Mouse (Mus musculus) limb, embryonic 15.5 days (tissue): Measurements from ENCODE around the gene Tmeff1. TPM values are rescaled to one million over a fixed set of nuclear protein-coding genes. Genes with fewer than 3 reads are reported as not detected.

ENCODE experiments used
- ATAC-seq: fragments of 200-750 bp; cut with Nextera tagmentation; 2 replicates; pipeline ENCODE4 v1.8.0; 2017; ENCODE audit warnings: low read depth, moderate TSS enrichment; ENCODE audit not compliant: insufficient number of reproducible peaks, low FRiP score, low TSS enrichment
- H3K27ac ChIP-seq: fragments of 300-500 bp; sonication (generic); 2 replicates; pipeline ENCODE4 v1.5.1; 2015; ENCODE audit warnings: moderate library complexity, mild to moderate bottlenecking, inconsistent platforms
- H3K27me3 ChIP-seq: fragments of 300-500 bp; sonication (generic); 2 replicates; pipeline ENCODE4 v1.6.1; 2015; ENCODE audit warnings: inconsistent platforms
- H3K36me3 ChIP-seq: fragments of 300-500 bp; sonication (generic); 2 replicates; pipeline ENCODE4 v1.6.1; 2015; ENCODE audit warnings: inconsistent platforms
- H3K4me1 ChIP-seq: fragments of 300-500 bp; sonication (generic); 2 replicates; pipeline ENCODE4 v1.6.1; 2015; ENCODE audit warnings: inconsistent platforms
- H3K4me2 ChIP-seq: fragments of 300-500 bp; sonication (generic); 2 replicates; pipeline ENCODE4 v1.6.1; 2015; ENCODE audit warnings: mild to moderate bottlenecking, inconsistent platforms
- H3K4me3 ChIP-seq: fragments of 300-500 bp; sonication (generic); 2 replicates; pipeline ENCODE4 v1.5.1; 2015; ENCODE audit warnings: mild to moderate bottlenecking, inconsistent platforms
- H3K9ac ChIP-seq: fragments of 300-500 bp; sonication (generic); 2 replicates; pipeline ENCODE4 v1.6.1; 2015; ENCODE audit warnings: inconsistent platforms
- H3K9me3 ChIP-seq: fragments of 300-500 bp; sonication (generic); 2 replicates; pipeline ENCODE4 v1.6.1; 2016; ENCODE audit warnings: inconsistent platforms
- WGBS: fragments of 180-500 bp; shearing (Covaris S2); methylation state at CpG from one replicate; pipeline ENCODE4 v1.1.7; 2015; 5-methylcytosine and 5-hydroxymethylcytosine counted together
- polyA plus RNA-seq: library from polyadenylated mRNA; unstranded; fragments of >200 nt; fragmentation: Nextera tagmentation; extraction: Ambion mirVana; gene quantifications from 2 replicates; pipeline ENCODE4 v1.2.1, GENCODE M21; 2015

Gene Tmeff1
- polyA plus RNA-seq, 1 experiment from 2014 or later: 40.1 TPM

DNA sequence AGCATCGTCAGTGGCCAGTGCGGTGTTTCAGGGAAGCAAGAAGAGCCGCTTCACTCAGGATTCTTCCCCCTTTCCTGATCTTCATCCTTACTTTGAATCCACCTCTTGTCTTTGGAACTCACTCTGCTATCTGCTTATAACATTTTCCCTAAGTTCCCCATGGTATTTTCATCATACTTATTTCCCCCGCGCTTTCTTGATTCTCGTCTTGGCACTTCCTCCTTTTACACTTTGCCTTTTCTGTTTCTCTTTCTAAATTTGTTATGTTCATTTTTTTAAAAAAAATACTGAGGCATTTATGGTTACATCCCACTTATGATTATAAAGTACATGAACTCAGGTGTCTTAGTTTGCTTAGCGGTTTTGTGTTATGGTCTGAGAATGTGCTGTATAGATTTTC is 7.9 kb downstream of the Tmeff1 start:
- H3K27me3 ChIP-seq: no peaks in the 10 kb centered on the region
- H3K4me1 ChIP-seq: 0 out of 2 replicates have a peak, but pooled peaks cover 3% of the 10 kb centered on the region
- no peak overlapping the region for H3K9ac ChIP-seq
- H3K36me3 ChIP-seq: no peaks in the 10 kb centered on the region
- no peak overlapping the region for H3K27ac ChIP-seq
- H3K4me3 ChIP-seq: no peak overlapping the region
- no peak for ATAC-seq
- WGBS: 89% methylated on average over 7 of the region's 7 CpGs
- H3K4me2 ChIP-seq: no peak overlapping the region
- H3K9me3 ChIP-seq: no peaks in the 10 kb centered on the region

DNA sequence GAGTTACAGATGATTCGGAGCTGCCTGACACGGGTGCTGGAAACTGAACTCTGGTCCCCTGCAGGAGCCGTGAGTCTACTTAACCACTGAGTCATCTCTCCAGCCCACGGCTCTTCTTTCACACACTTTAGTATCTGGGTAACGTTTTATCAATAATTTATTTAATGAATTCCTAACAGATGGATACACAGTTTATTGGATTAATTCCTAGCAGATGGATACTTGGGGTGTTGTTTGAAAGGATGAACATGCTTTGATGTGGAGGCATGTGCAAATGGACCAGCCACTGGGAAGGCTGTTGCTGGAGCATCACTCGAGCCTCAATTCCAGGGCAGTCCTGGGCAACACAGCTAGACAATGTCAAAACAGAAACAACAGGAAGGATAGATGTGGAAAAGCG is 11.1 kb downstream of the Tmeff1 start:
- no peaks in the 10 kb centered on the region for H3K27me3 ChIP-seq
- 87% methylated on average over 7 of the region's 7 CpGs for WGBS
- H3K27ac ChIP-seq: no peak overlapping the region
- no peak overlapping the region for H3K9ac ChIP-seq
- no peaks in the 10 kb centered on the region for H3K36me3 ChIP-seq
- no peaks in the 10 kb centered on the region for H3K9me3 ChIP-seq
- H3K4me3 ChIP-seq: no peak overlapping the region
- ATAC-seq: no peak
- no peak overlapping the region for H3K4me2 ChIP-seq
- H3K4me1 ChIP-seq: 0 out of 2 replicates have a peak, but pooled peaks cover 3% of the 10 kb centered on the region

DNA sequence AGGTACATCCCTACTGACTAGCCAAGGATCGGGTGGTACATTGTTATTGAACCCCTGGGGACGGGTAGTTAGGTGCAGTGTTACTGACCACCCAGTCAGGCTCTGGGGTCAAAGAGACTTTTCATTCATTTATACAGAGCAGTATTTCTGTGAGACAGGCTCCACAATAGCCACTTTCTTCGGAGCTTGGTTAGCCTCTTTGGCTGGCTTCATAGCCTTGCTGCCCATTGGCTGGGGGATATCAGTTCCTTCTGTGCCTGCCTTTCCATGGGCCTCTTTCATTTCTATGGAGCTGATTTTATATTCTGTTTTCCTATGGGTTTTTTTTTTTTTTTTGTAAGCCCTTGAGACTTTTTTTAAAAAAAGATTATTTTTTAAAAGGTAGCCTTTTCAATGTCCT is 20.7 kb downstream of the Tmeff1 start:
- H3K4me1 ChIP-seq: no peaks in the 10 kb centered on the region
- no peaks in the 10 kb centered on the region for H3K27me3 ChIP-seq
- ATAC-seq: no peak
- no peak overlapping the region for H3K27ac ChIP-seq
- no peak overlapping the region for H3K4me3 ChIP-seq
- H3K9ac ChIP-seq: no peak overlapping the region
- no peak overlapping the region for H3K4me2 ChIP-seq
- H3K36me3 ChIP-seq: peaks cover 7% of the 10 kb centered on the region; the same call in 1 of the 2 replicates
- 65% methylated on average over 3 of the region's 3 CpGs for WGBS
- no peaks in the 10 kb centered on the region for H3K9me3 ChIP-seq

DNA sequence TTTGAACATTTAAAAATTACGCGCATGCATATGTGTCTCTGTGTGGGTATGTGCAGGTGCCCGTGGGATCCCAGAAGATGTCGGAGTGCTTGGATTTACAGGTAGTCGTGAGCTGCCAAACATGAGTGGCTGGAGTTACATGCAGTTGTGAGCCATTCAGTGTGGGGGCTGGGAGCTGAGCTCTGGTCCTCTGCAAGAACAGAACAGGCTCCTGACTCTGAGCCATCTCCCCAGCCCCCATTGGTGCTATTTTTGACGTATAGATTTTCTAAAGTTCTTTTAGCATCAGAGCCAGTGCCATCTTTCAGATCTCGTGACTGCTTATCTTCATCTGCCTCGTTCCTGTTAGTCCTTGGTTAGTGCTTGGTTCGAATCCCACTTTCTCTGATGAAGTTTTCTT is 24.5 kb downstream of the Tmeff1 start:
- no peak overlapping the region for H3K27ac ChIP-seq
- no peak for ATAC-seq
- H3K4me3 ChIP-seq: no peak overlapping the region
- no peak overlapping the region for H3K4me2 ChIP-seq
- H3K9me3 ChIP-seq: no peaks in the 10 kb centered on the region
- no peak overlapping the region for H3K9ac ChIP-seq
- no peaks in the 10 kb centered on the region for H3K27me3 ChIP-seq
- peaks cover 12% of the 10 kb centered on the region for H3K36me3 ChIP-seq
- WGBS: 87% methylated on average over 9 of the region's 9 CpGs
- H3K4me1 ChIP-seq: no peaks in the 10 kb centered on the region

DNA sequence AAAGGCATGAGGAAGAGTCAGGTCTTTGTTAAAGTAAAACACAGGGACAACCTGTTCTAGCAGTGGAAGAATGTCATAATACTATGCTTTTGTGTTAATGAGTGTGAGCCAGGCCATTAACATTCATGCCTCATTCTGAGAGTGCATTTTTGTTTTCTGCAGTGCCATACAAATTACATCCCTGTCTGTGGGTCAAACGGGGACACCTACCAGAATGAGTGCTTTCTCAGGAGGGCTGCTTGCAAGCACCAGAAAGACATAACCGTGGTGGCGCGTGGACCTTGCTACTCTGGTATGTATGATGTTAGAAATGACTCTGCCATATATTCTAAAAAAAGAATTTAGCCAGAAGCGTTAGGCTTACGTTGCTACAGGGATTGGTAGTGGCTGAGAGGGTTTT is 25.3 kb downstream of the Tmeff1 start:
- Histone ChIP-seq H3K9me3 (no peaks in the 10 kb centered on the region), H3K4me2 (no peak overlapping the region), H3K27me3 (no peaks in the 10 kb centered on the region), H3K27ac (no peak overlapping the region), H3K4me3 (no peak overlapping the region), H3K4me1 (no peaks in the 10 kb centered on the region), H3K9ac (no peak overlapping the region), H3K36me3 (peaks cover 12% of the 10 kb centered on the region)
- no peak for ATAC-seq
- 85% methylated on average over 6 of the region's 6 CpGs for WGBS

DNA sequence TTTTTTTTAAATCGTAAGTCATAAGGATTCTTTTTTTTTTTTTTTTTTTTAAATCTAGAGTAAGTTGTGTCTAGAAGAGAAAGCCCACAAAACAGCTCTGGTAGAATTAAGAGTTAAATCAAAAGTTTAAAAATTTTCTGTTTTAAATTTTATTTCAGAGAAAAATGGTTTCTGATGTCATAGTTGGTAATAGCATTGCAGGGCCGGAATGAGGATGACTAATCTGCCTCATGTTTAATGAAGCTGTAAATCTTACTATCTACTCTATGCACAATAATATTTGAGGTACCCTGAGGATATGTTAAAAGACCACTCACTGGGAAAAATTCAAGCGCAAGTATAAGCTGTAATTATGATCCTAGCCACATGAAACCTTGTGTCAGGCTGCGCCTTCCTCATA is 30.5 kb downstream of the Tmeff1 start:
- ATAC-seq: no peak
- Histone ChIP-seq H3K9ac (no peak overlapping the region), H3K36me3 (peaks cover 10% of the 10 kb centered on the region; the same call in 1 of the 2 replicates), H3K4me3 (no peak overlapping the region), H3K27me3 (no peaks in the 10 kb centered on the region), H3K4me2 (no peak overlapping the region), H3K4me1 (no peaks in the 10 kb centered on the region), H3K9me3 (no peaks in the 10 kb centered on the region), H3K27ac (no peak overlapping the region)
- 79% methylated on average over 4 of the region's 4 CpGs for WGBS

DNA sequence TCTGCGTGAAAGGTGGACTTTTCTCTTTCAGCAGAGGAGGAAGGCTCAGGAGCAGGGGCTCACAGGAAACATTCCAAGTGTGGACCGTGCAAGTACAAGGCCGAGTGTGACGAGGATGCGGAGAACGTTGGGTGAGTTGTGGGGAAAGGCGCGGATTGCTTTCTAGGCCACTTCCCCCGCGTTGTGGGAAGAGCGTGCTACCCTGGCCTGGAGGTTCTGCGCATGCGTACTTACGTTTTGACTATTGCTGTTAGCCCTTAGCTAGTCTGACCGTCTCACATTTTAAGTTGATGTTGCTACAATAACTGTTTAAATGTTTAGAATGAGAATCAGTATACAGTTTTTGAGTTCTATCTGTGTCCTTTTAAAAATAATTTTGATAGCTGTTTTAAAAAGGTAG is 32.2 kb downstream of the Tmeff1 start:
- Histone ChIP-seq H3K9ac (no peak overlapping the region), H3K27ac (no peak overlapping the region), H3K36me3 (peaks cover 5% of the 10 kb centered on the region; the same call in 1 of the 2 replicates), H3K4me1 (no peaks in the 10 kb centered on the region), H3K4me3 (no peak overlapping the region), H3K9me3 (no peaks in the 10 kb centered on the region), H3K27me3 (no peaks in the 10 kb centered on the region), H3K4me2 (no peak overlapping the region)
- 95% methylated on average over 15 of the region's 15 CpGs for WGBS
- ATAC-seq: no peak

DNA sequence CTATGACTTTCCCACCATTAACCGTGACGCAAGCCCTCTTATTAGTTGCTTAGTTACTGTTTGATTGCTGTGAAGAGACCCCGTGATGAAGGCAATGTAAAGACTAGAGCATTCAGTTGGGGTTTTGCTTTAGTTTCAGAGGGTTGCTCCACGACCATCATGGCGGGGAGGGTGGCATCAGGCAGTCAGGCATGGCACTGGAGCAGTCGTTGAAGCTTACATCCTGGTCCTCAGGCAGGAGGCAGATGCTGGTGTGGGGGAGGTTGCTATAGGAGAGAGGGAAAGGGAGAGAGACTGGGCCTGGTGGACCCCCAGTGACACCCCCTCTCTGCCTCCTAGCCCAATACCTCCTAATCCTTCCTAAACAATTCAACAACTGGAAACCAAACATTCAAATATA is 35.1 kb downstream of the Tmeff1 start:
- Histone ChIP-seq H3K4me2 (no peak overlapping the region), H3K4me1 (no peaks in the 10 kb centered on the region), H3K27ac (no peak overlapping the region), H3K9me3 (no peaks in the 10 kb centered on the region), H3K9ac (no peak overlapping the region), H3K36me3 (peaks cover 5% of the 10 kb centered on the region; the same call in 1 of the 2 replicates), H3K4me3 (no peak overlapping the region), H3K27me3 (no peaks in the 10 kb centered on the region)
- WGBS: 88% methylated on average over 6 of the region's 6 CpGs
- no peak for ATAC-seq

DNA sequence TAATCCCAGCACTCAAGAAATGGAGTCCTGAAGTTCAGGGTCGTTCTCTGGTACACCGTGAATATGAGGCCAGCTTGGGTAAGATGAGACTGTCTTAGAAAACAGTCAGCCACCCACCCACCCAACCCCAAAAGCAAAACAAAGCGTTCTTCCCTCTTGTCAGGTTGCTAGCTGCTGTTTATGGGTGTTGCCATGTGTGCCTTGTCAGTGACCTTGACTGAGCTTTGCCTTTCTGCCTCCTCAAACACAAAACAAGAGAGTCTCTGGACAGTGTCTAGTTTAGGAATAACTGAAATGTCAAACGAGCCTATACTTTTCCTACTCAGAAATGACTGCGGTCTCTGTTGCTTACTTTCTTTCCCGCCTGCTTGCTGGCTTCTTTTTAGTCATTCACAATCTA is 37.3 kb downstream of the Tmeff1 start:
- Histone ChIP-seq H3K9ac (no peak overlapping the region), H3K27me3 (no peaks in the 10 kb centered on the region), H3K9me3 (no peaks in the 10 kb centered on the region), H3K4me1 (no peaks in the 10 kb centered on the region; the same call in 1 of the 2 replicates), H3K4me2 (no peak overlapping the region), H3K4me3 (no peak overlapping the region), H3K36me3 (peaks cover 5% of the 10 kb centered on the region; the same call in 1 of the 2 replicates), H3K27ac (no peak overlapping the region)
- ATAC-seq: no peak
- WGBS: 89% methylated on average over 6 of the region's 6 CpGs

DNA sequence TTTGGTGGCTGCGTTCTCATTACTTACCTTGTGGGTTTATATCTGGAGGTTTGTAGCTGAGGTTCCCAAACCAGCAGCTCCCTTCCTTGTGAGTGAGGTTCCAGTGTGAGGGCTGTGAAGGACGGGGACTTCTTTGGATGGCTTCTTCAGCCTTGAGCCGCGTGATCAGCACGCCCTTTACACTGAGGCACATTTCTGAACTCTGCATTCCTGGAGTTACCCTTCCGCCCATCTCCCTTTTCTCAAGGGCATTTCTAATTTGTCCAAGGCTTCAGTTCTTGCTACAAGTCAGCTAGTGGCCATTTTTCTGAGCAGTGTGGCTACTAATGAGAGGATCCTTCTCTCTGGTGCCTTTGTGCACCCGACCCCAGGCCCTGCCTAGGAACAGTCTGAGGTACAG is 38.0 kb downstream of the Tmeff1 start:
- Histone ChIP-seq H3K9me3 (no peaks in the 10 kb centered on the region), H3K27me3 (no peaks in the 10 kb centered on the region), H3K27ac (no peak overlapping the region), H3K9ac (no peak overlapping the region), H3K4me3 (no peak overlapping the region), H3K4me2 (no peak overlapping the region), H3K36me3 (0 out of 2 replicates have a peak, but pooled peaks cover 5% of the 10 kb centered on the region), H3K4me1 (no peaks in the 10 kb centered on the region; the same call in 1 of the 2 replicates)
- WGBS: 88% methylated on average over 7 of the region's 7 CpGs
- ATAC-seq: no peak

DNA sequence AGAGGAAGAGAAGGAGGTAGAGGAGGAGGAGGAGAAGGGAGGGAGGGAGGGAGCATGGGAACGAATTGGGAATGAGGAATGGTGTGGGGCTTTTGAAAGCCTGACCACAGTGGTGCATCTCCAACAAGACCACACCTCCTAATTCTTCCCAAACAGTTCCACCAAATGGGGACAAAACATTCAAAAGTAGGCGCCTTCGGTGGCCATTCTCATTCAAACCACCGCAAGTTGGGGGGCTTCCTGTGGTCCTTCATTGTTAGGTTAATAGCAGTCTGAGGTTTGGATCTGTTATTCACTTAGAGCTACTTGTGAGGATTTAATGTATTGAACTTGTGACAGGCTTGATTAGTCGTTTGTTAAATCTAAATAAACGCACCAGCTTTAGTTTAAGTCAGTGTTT is 40.0 kb downstream of the Tmeff1 start:
- no peak overlapping the region for H3K4me2 ChIP-seq
- H3K27ac ChIP-seq: no peak overlapping the region
- H3K4me3 ChIP-seq: no peak overlapping the region
- 85% methylated on average over 6 of the region's 6 CpGs for WGBS
- H3K27me3 ChIP-seq: no peaks in the 10 kb centered on the region
- no peaks in the 10 kb centered on the region; the same call in 1 of the 2 replicates for H3K4me1 ChIP-seq
- ATAC-seq: no peak
- 0 out of 2 replicates have a peak, but pooled peaks cover 19% of the 10 kb centered on the region for H3K36me3 ChIP-seq
- no peak overlapping the region for H3K9ac ChIP-seq
- H3K9me3 ChIP-seq: no peaks in the 10 kb centered on the region

DNA sequence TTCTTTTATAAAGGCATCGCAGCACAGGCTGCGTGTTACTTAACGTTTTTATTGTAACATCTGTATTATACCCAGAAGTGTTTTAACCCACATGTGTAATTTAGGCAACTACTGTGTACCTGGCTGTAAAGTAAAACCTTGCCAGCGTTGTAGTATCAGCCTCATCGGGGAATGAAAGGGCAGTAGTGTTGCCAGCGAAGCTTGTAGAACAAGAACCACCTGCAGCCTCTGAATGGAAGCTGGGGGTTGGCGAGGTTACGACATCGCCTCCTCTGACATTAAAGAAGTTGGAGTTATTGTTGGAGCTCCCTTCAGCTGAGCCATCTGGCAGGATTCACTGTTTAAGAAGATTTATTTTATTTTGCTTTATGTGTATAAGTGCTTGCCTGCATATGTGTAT is 40.9 kb downstream of the Tmeff1 start:
- Histone ChIP-seq H3K9ac (no peak overlapping the region), H3K4me1 (no peaks in the 10 kb centered on the region; the same call in 1 of the 2 replicates), H3K27me3 (no peaks in the 10 kb centered on the region), H3K27ac (no peak overlapping the region), H3K36me3 (0 out of 2 replicates have a peak, but pooled peaks cover 19% of the 10 kb centered on the region), H3K9me3 (no peaks in the 10 kb centered on the region), H3K4me2 (no peak overlapping the region), H3K4me3 (no peak overlapping the region)
- no peak for ATAC-seq
- 49% methylated on average over 9 of the region's 9 CpGs for WGBS

DNA sequence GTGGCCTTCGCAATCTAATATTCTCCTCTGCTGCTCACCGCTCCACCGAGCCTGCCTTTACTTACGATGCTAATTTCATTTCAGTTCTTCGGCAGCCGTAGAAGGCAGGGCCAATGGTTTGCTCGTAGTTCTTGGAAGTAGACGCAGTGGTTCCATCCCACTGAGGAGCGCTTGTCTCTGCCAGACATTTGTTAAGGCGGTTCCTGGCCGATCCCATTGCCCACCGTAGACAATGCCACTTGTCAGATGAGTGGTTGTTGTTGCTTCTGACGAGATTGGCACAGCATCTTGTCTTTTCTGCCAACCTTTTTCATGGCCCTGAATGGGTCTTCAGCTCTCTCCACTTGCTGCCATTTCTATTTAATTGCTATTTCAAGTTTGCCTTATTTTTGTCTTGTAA is 44.5 kb downstream of the Tmeff1 start:
- no peak overlapping the region for H3K4me2 ChIP-seq
- H3K9ac ChIP-seq: no peak overlapping the region
- H3K4me1 ChIP-seq: no peaks in the 10 kb centered on the region; the same call in 1 of the 2 replicates
- no peak overlapping the region for H3K4me3 ChIP-seq
- H3K27ac ChIP-seq: no peak overlapping the region
- no peaks in the 10 kb centered on the region for H3K9me3 ChIP-seq
- no peaks in the 10 kb centered on the region for H3K27me3 ChIP-seq
- no peak for ATAC-seq
- WGBS: 96% methylated on average over 13 of the region's 13 CpGs
- 0 out of 2 replicates have a peak, but pooled peaks cover 20% of the 10 kb centered on the region for H3K36me3 ChIP-seq
